In the genomic region with DNA sequence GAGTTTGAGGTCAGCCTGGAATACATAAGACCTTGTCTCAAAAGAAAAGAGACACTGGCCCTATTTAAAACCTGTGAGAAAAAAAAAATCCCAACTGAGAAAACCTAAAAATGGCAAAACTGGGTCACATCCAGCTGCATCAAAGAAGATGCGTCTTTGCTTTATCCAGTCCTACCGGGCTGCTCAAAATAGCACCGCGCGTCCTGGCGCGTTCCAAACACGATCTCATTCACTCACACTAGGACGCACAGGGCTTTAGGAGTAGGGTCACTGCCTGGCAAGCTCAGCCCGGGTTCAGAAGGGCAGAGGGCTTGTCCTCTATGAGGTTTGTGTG, we compare ENCODE assay signal across 7 mouse cellular contexts. TPM values are rescaled to one million over a fixed set of nuclear protein-coding genes. Genes with fewer than 3 reads are reported as not detected.
A peak's percentile ranks its signal among the peaks of the same experiment; 100 is the strongest.
DNase-seq lines count a peak whose midpoint lies in the region; ATAC-seq and TF ChIP-seq lines count a peak whose summit lies in the region.

No protein-coding gene starts in this region.

- no peak for TF ChIP-seq POLR2A in embryonic fibroblast, embryonic 13.5 days (IDR thresholded peaks at IDR 0.05; ENCODE audit: low read depth, low read length)

- no peaks in the 10 kb centered on the region for H3K27me3 ChIP-seq in limb, embryonic 13.5 days

- no peak overlapping the region for H3K9ac ChIP-seq in limb, embryonic 13.5 days

- H3K36me3 ChIP-seq in limb, embryonic 13.5 days, result no peaks in the 10 kb centered on the region

- 68% methylated on average over 10 of the region's 10 CpGs for WGBS in limb, embryonic 13.5 days

- no peak for ATAC-seq in limb, embryonic 13.5 days (ENCODE audit: low FRiP score, low read depth)
- peak; percentile 26; the same call in 1 of the 2 replicates for ATAC-seq in neutrophil, adult 5-6 weeks (ENCODE audit: extremely low read depth, insufficient number of reproducible peaks, low FRiP score, poor library complexity, severe bottlenecking)

- H3K4me2 ChIP-seq in limb, embryonic 13.5 days (replicated peaks), result peak overlapping the region; percentile 23

- H3K27ac ChIP-seq in embryonic fibroblast, embryonic 13.5 days (ENCODE audit: insufficient read depth, low read length), result peak overlapping the region; percentile 41
- H3K27ac ChIP-seq in limb, embryonic 13.5 days, result peak overlapping the region; percentile 73; the same call in 1 of the 2 replicates

- no peak overlapping the region for H3K4me3 ChIP-seq in embryonic fibroblast, embryonic 13.5 days (ENCODE audit: insufficient read depth, low read length)
- H3K4me3 ChIP-seq in limb, embryonic 13.5 days, result no peak overlapping the region

- DNase-seq in right cerebral cortex, adult 18-20 months, result peak; percentile 61
- DNase-seq in right cerebral cortex, postnatal 4 days, result no peak
- no peak for DNase-seq in kidney, postnatal 10 days
- DNase-seq in layer of hippocampus, postnatal 25 days (ENCODE audit: extremely low spot score in 1 of 2, low spot score in 1 of 2), result no peak

- H3K9me3 ChIP-seq in limb, embryonic 13.5 days, result no peaks in the 10 kb centered on the region

- H3K4me1 ChIP-seq in embryonic fibroblast, embryonic 13.5 days (ENCODE audit: control insufficient read depth, insufficient read depth, low read length), result peaks cover 8% of the 10 kb centered on the region
- H3K4me1 ChIP-seq in limb, embryonic 13.5 days, result peaks cover 25% of the 10 kb centered on the region

- TF ChIP-seq CTCF in embryonic fibroblast, embryonic 13.5 days (IDR thresholded peaks at IDR 0.05; ENCODE audit: borderline replicate concordance, insufficient read depth, low read length), result no peak

RNA-seq across cellular contexts. Expression of a gene that starts 9.4 kb away (rescaled TPM):
- 1.2 and 1.4 TPM in 2 replicates for polyA plus RNA-seq in embryonic fibroblast, embryonic 13.5 days (2011; ENCODE audit: insufficient read length, low read depth, missing spikeins)
- 1.2 TPM in 2 replicates for polyA plus RNA-seq in limb, embryonic 13.5 days (2015; fragmentation: Nextera tagmentation; extraction: Ambion mirVana)
- total RNA-seq in neutrophil, adult 5-6 weeks (2017), result 3.7 and 6.3 TPM in 2 replicates
- total RNA-seq in layer of hippocampus, postnatal 25 days (2021), result 10 to 100 TPM in 1 of 2 experiments, 1 to 10 TPM in 1; 7.0 to 10.8 TPM

RNA-seq across cellular contexts. Expression of a gene that starts 38.8 kb away (rescaled TPM):
- 27.9 and 49.1 TPM in 2 replicates for polyA plus RNA-seq in embryonic fibroblast, embryonic 13.5 days (2011; ENCODE audit: insufficient read length, low read depth, missing spikeins)
- polyA plus RNA-seq in limb, embryonic 13.5 days (2015; fragmentation: Nextera tagmentation; extraction: Ambion mirVana), result 48.7 and 50.7 TPM in 2 replicates
- total RNA-seq in neutrophil, adult 5-6 weeks (2017), result 0.93 and 2.7 TPM in 2 replicates
- total RNA-seq in layer of hippocampus, postnatal 25 days (2021), result 10 to 100 TPM; 34.5 to 37.4 TPM

RNA-seq across cellular contexts. Expression of a gene that starts 54.3 kb away (rescaled TPM):
- 43.1 and 52.3 TPM in 2 replicates for polyA plus RNA-seq in embryonic fibroblast, embryonic 13.5 days (2011; ENCODE audit: insufficient read length, low read depth, missing spikeins)
- 16.1 and 16.8 TPM in 2 replicates for polyA plus RNA-seq in limb, embryonic 13.5 days (2015; fragmentation: Nextera tagmentation; extraction: Ambion mirVana)
- total RNA-seq in neutrophil, adult 5-6 weeks (2017), result 31.6 and 36.3 TPM in 2 replicates
- 10 to 100 TPM; 11.4 to 15.0 TPM for total RNA-seq in layer of hippocampus, postnatal 25 days (2021)
